Mouse (Mus musculus): ENCODE measurements at regions not wholly inside any gene's neighbourhood (a gene's known extent, or its start where the extent isn't known, plus 50 kb on each side); places are given as distances from the start of the nearest gene placed in this dataset.

DNA sequence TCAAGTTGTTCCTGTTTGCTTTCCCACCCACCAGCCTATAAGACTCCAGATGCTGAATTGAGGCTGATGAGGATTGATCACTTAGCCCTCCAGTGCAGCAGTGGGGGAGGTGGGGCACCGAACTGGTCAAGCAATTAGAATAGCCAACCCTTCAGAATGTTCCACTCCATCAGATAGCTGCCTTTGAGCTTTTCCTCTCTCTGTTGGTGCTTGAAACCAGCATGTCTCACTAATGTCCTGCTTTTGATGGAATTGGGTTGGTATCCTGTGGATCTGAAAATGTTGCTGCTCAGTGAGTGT lies 167.3 kb upstream of the Hey2 start:
- TF ChIP-seq NRF1 (IDR thresholded peaks at IDR 0.05; ENCODE audit: insufficient read depth, low read depth, low read length, poor library complexity, severe bottlenecking) (no peak), RCOR1 (IDR thresholded peaks at IDR 0.05; ENCODE audit: low read depth, low read length) (no peak), POLR2A (IDR thresholded peaks at IDR 0.05; ENCODE audit: control insufficient read depth in 1 of 2, insufficient read depth in 1 of 2, low read depth in 1 of 2, low read length in 2 of 2, poor library complexity in 1 of 2) (no peak), MXI1 (IDR thresholded peaks at IDR 0.05; ENCODE audit: low read depth, low read length) (no peak), POLR2AphosphoS5 (IDR thresholded peaks at IDR 0.05; ENCODE audit: borderline replicate concordance, low read depth, low read length) (no peak), MEF2A (IDR thresholded peaks at IDR 0.05; ENCODE audit: extremely low read depth, insufficient replicate concordance, low read depth, low read length, poor library complexity, severe bottlenecking) (no peak), MAX (IDR thresholded peaks at IDR 0.05; ENCODE audit: low read length) (no peak), MAFK (IDR thresholded peaks at IDR 0.05; ENCODE audit: borderline replicate concordance, low read depth, low read length) (no peak), ELF1 (IDR thresholded peaks at IDR 0.05; ENCODE audit: low read depth, low read length) (no peak), ETS1 (IDR thresholded peaks at IDR 0.05; ENCODE audit: low read depth, low read length) (no peak), NELFE (IDR thresholded peaks at IDR 0.05; ENCODE audit: low read depth, low read length) (no peak), TAL1 (IDR thresholded peaks at IDR 0.05; ENCODE audit: low read length) (no peak), MAZ (IDR thresholded peaks at IDR 0.05; ENCODE audit: low read depth, low read length) (no peak), JUND (IDR thresholded peaks at IDR 0.05; ENCODE audit: low read depth, low read length) (no peak), EP300 (IDR thresholded peaks at IDR 0.05; ENCODE audit: low read depth in 1 of 2, low read length in 2 of 2) (no peak), BHLHE40 (IDR thresholded peaks at IDR 0.05; ENCODE audit: borderline replicate concordance, low read depth, low read length) (no peak), SIN3A (IDR thresholded peaks at IDR 0.05; ENCODE audit: low read length) (no peak), CHD1 (IDR thresholded peaks at IDR 0.05; ENCODE audit: low read depth, low read length) (no peak)
- H3K79me2 ChIP-seq (ENCODE audit: control insufficient read depth, insufficient read depth, low read length, poor library complexity), result no peaks in the 10 kb centered on the region
- DNase-seq (ENCODE audit: low read depth, low spot score), result no peak

DNA sequence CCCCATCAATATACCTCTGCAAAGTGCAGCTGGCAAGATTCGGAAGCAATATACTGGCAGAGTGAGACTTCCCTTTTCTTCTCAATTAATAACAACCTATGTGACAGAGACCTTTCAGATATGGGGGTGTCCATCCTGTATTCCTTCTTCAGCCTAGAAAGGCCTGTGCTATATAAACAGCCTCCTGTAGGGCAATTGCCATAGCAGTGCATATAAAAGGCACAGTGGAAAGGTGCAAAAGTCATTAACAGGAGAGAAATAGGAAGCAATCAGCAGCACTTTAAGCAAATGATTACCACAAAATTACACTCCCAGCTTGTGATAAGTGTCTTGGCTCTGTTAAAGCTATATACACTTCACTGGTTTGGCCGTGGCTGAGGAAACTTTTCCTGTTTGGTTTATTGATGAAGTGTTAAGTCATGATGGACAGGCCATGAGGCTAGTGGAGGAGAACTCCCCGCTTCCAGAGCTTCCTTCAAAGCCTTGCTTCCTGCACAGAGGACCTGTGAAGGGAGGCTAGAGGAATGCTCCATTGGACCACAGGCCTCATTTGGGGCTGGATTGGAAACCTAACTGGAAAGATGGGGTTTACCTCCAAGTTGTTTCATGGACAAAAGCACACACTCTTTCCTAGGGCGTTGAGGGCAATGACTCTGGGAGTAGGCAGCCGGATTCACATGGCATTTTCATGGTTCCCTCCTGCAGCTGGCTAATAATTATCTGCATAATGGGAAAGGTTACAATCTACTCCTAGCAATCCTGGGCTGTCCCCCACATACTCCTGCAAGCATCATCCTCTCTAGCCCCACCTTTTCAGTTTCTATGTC lies 166.7 kb upstream of the Hey2 start:
- TF ChIP-seq UBTF (IDR thresholded peaks at IDR 0.05; ENCODE audit: borderline replicate concordance, insufficient read depth, low read depth, low read length), result no peak
- no peak for TF ChIP-seq ETS1 (IDR thresholded peaks at IDR 0.05; ENCODE audit: low read depth, low read length)
- no peak for TF ChIP-seq SMC3 (IDR thresholded peaks at IDR 0.05; ENCODE audit: low read depth, low read length)
- TF ChIP-seq CHD2 (IDR thresholded peaks at IDR 0.05; ENCODE audit: low read length), result no peak
- TF ChIP-seq ELF1 (IDR thresholded peaks at IDR 0.05; ENCODE audit: low read depth, low read length), result no peak
- TF ChIP-seq RCOR1 (IDR thresholded peaks at IDR 0.05; ENCODE audit: low read depth, low read length), result no peak
- no peak for TF ChIP-seq CHD1 (IDR thresholded peaks at IDR 0.05; ENCODE audit: low read depth, low read length)
- no peak for TF ChIP-seq ZKSCAN1 (IDR thresholded peaks at IDR 0.05; ENCODE audit: low read depth, low read length)
- TF ChIP-seq POLR2A (IDR thresholded peaks at IDR 0.05; ENCODE audit: control insufficient read depth in 1 of 2, insufficient read depth in 1 of 2, low read depth in 1 of 2, low read length in 2 of 2, poor library complexity in 1 of 2), result no peak
- TF ChIP-seq MAFK (IDR thresholded peaks at IDR 0.05; ENCODE audit: borderline replicate concordance, low read depth, low read length), result no peak
- no peak for TF ChIP-seq GABPA (IDR thresholded peaks at IDR 0.05; ENCODE audit: low read depth, low read length)
- TF ChIP-seq NRF1 (IDR thresholded peaks at IDR 0.05; ENCODE audit: insufficient read depth, low read depth, low read length, poor library complexity, severe bottlenecking), result no peak
- TF ChIP-seq KAT2A (conservative IDR thresholded peaks at IDR 0.05; ENCODE audit: low read depth, low read length), result no peak
- TF ChIP-seq TBP (IDR thresholded peaks at IDR 0.05; ENCODE audit: low read depth, low read length), result no peak
- TF ChIP-seq TAL1 (IDR thresholded peaks at IDR 0.05; ENCODE audit: low read length), result no peak
- TF ChIP-seq CTCF (IDR thresholded peaks at IDR 0.05 in 2 of 3, conservative IDR thresholded peaks at IDR 0.05 in 1 of 3; ENCODE audit: control insufficient read depth in 1 of 3, insufficient read depth in 1 of 3, low read depth in 2 of 3, low read length in 3 of 3, poor library complexity in 1 of 3, severe bottlenecking in 1 of 3), result no peak
- no peak for DNase-seq (ENCODE audit: low read depth, low spot score)
- Histone ChIP-seq H3K27ac (ENCODE audit: control insufficient read depth, low read depth, low read length) (no peak overlapping the region), H3K36me3 (ENCODE audit: control insufficient read depth in 1 of 2, insufficient read depth in 2 of 2, low read length in 2 of 2) (no peaks in the 10 kb centered on the region), H3K9me3 (replicated peaks; ENCODE audit: insufficient read depth, low read length) (no peaks in the 10 kb centered on the region), H3K79me2 (ENCODE audit: control insufficient read depth, insufficient read depth, low read length, poor library complexity) (no peaks in the 10 kb centered on the region), H3K9ac (ENCODE audit: control insufficient read depth, low read depth, low read length, poor library complexity, severe bottlenecking) (no peak overlapping the region), H3K27me3 (ENCODE audit: control insufficient read depth in 1 of 2, insufficient read depth in 2 of 2, low read length in 2 of 2) (no peaks in the 10 kb centered on the region), H3K4me1 (ENCODE audit: control insufficient read depth in 1 of 2, insufficient read depth in 2 of 2, low read length in 2 of 2) (no peaks in the 10 kb centered on the region), H3K4me3 (ENCODE audit: control insufficient read depth in 1 of 2, insufficient read depth in 1 of 2, low read depth in 2 of 2, low read length in 2 of 2) (no peak overlapping the region)

More for the DNA sequence above, 167.3 kb upstream of the Hey2 start:
- Histone ChIP-seq H3K27ac (ENCODE audit: control insufficient read depth, low read depth, low read length) (no peak overlapping the region), H3K27me3 (ENCODE audit: control insufficient read depth in 1 of 2, insufficient read depth in 2 of 2, low read length in 2 of 2) (no peaks in the 10 kb centered on the region), H3K9ac (ENCODE audit: control insufficient read depth, low read depth, low read length, poor library complexity, severe bottlenecking) (no peak overlapping the region), H3K4me3 (ENCODE audit: control insufficient read depth in 1 of 2, insufficient read depth in 1 of 2, low read depth in 2 of 2, low read length in 2 of 2) (no peak overlapping the region), H3K4me1 (ENCODE audit: control insufficient read depth in 1 of 2, insufficient read depth in 2 of 2, low read length in 2 of 2) (no peaks in the 10 kb centered on the region), H3K9me3 (replicated peaks; ENCODE audit: insufficient read depth, low read length) (no peaks in the 10 kb centered on the region), H3K36me3 (ENCODE audit: control insufficient read depth in 1 of 2, insufficient read depth in 2 of 2, low read length in 2 of 2) (no peaks in the 10 kb centered on the region)

Data from MEL (cell line).